Mouse (Mus musculus) hindbrain, embryonic 15.5 days (tissue): ENCODE measurements around the gene Pkd1. TPM values are rescaled to one million over a fixed set of nuclear protein-coding genes. Genes with fewer than 3 reads are reported as not detected.
A peak's percentile ranks its signal among the peaks of the same experiment; 100 is the strongest.

Experiments used
- ATAC-seq: fragments of 200-750 bp; cut with Nextera tagmentation; 2 replicates; pipeline ENCODE4 v1.8.0; 2017; ENCODE audit warnings: low read depth, moderate number of reproducible peaks, moderate TSS enrichment; ENCODE audit not compliant: low FRiP score
- H3K27ac ChIP-seq: fragments of 300-500 bp; sonication (generic); replicated peaks from 2 replicates; pipeline ENCODE4 v1.5.1; 2015; ENCODE audit warnings: mild to moderate bottlenecking, inconsistent platforms
- H3K27me3 ChIP-seq: fragments of 300-500 bp; sonication (generic); 2 replicates; pipeline ENCODE4 v1.6.1; 2015; ENCODE audit warnings: control low read depth, inconsistent platforms
- H3K36me3 ChIP-seq: fragments of 300-500 bp; sonication (generic); 2 replicates; pipeline ENCODE4 v1.6.1; 2015; ENCODE audit warnings: control low read depth, inconsistent platforms
- H3K4me1 ChIP-seq: fragments of 300-500 bp; sonication (generic); replicated peaks from 2 replicates; pipeline ENCODE4 v1.6.1; 2015; ENCODE audit warnings: control low read depth, inconsistent platforms
- H3K4me2 ChIP-seq: fragments of 300-500 bp; sonication (generic); 2 replicates; pipeline ENCODE4 v1.6.1; 2015; ENCODE audit warnings: moderate library complexity, mild to moderate bottlenecking, inconsistent platforms
- H3K4me3 ChIP-seq: fragments of 300-500 bp; sonication (generic); 2 replicates; pipeline ENCODE4 v1.5.1; 2015; ENCODE audit warnings: mild to moderate bottlenecking, inconsistent platforms
- H3K9ac ChIP-seq: fragments of 300-500 bp; sonication (generic); 2 replicates; pipeline ENCODE4 v1.6.1; 2015; ENCODE audit warnings: inconsistent platforms
- H3K9me3 ChIP-seq: fragments of 300-500 bp; sonication (generic); 2 replicates; pipeline ENCODE4 v1.6.1; 2016; ENCODE audit warnings: control low read depth, inconsistent platforms
- WGBS: fragments of 180-500 bp; shearing (Covaris S2); methylation state at CpG from one replicate; pipeline ENCODE4 v1.1.7; 2015; 5-methylcytosine and 5-hydroxymethylcytosine counted together
- polyA plus RNA-seq: library from polyadenylated mRNA; unstranded; fragments of >200 nt; fragmentation: Nextera tagmentation; extraction: Ambion mirVana; gene quantifications from 2 replicates; pipeline ENCODE4 v1.2.1, GENCODE M21; 2015

The Pkd1 gene
- polyA plus RNA-seq, 1 experiment from 2014 or later, result 22.6 TPM

DNA sequence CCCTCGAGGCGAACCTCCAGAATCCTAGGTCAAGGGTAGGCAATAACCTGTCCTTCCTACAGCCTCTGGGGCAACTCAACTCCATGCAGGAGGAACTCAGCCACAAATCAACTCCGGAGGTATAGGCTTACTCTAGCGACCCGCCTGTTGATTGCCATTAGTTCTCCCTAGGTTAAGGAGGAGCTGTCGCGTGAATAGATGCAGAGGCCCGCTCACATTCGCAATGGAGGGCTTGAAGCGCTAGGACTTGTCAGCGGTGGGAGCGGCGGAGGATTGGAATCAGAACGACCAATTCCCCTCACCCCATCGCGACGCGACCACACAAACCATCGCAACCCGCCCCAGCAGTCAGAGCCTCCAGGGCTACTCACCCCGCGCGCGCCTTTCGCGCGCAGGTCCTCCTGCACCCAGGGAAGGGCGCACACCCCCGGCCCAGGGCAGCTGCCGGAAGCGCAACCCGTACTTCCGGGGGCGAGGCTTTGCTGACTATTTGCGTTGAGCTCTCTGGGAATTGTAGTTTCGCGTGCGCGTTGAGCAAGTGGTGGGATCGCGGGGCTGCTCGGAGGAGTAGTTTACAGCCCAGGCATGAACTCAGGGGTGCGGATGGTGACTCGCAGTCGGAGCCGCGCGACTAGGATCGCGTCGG lies 82.7 kb downstream of the Pkd1 start, which contains the start of the genes Tsc2 and Nthl1:
Gene Tsc2 (minus strand): TSS at position 464 of the 646 bp plus-strand sequence.
Gene Nthl1 (plus strand): TSS at position 514 of the 646 bp plus-strand sequence.
- peaks cover 18% of the 10 kb centered on the region for H3K4me1 ChIP-seq
- peak within 1 kb of the TSS; percentile 93 for H3K4me2 ChIP-seq
- H3K9me3 ChIP-seq, result no peaks in the 10 kb centered on the region
- H3K4me3 ChIP-seq, result peak within 1 kb of the TSS; percentile 80
- no peaks in the 10 kb centered on the region for H3K27me3 ChIP-seq
- peak; percentile 92 for ATAC-seq
- H3K9ac ChIP-seq, result peak within 1 kb of the TSS; percentile 61
- H3K36me3 ChIP-seq, result peaks cover 31% of the 10 kb centered on the region
- 2% methylated on average over 51 of the region's 51 CpGs for WGBS
- H3K27ac ChIP-seq, result peak within 1 kb of the TSS; percentile 84

GRCm38 (mm10) chr17:24632813-24633449 lies 83.3 kb downstream of the Pkd1 start:
- H3K4me2 ChIP-seq, result peak overlapping the region; percentile 93

GRCm38 (mm10) chr17:24633831-24634230 lies 84.2 kb downstream of the Pkd1 start:
- H3K9me3 ChIP-seq, result no peaks in the 10 kb centered on the region
- WGBS, result 98% methylated on average over 11 of the region's 11 CpGs
- no peak overlapping the region for H3K9ac ChIP-seq
- no peaks in the 10 kb centered on the region for H3K27me3 ChIP-seq
- peaks cover 18% of the 10 kb centered on the region for H3K36me3 ChIP-seq
- no peak overlapping the region for H3K4me2 ChIP-seq
- H3K4me3 ChIP-seq, result no peak overlapping the region
- H3K4me1 ChIP-seq, result peaks cover 18% of the 10 kb centered on the region
- no peak for ATAC-seq
- H3K27ac ChIP-seq, result no peak overlapping the region

More at GRCm38 (mm10) chr17:24632813-24633449, 83.3 kb downstream of the Pkd1 start:
- Histone ChIP-seq H3K4me3 (peak overlapping the region; percentile 80), H3K36me3 (peaks cover 26% of the 10 kb centered on the region), H3K27ac (peak overlapping the region; percentile 84), H3K27me3 (no peaks in the 10 kb centered on the region), H3K9ac (peak overlapping the region; percentile 61), H3K4me1 (peaks cover 18% of the 10 kb centered on the region), H3K9me3 (no peaks in the 10 kb centered on the region)
- peak; percentile 18; the same call in 1 of the 2 replicates for ATAC-seq
- WGBS, result 12% methylated on average over 22 of the region's 22 CpGs

- H3K4me1 ChIP-seq, result peaks cover 18% of the 10 kb centered on the region
- H3K36me3 ChIP-seq, result peaks cover 12% of the 10 kb centered on the region
- no peaks in the 10 kb centered on the region for H3K9me3 ChIP-seq
- no peak overlapping the region for H3K9ac ChIP-seq
- no peak overlapping the region for H3K4me3 ChIP-seq
- WGBS, result 80% methylated on average over 4 of the region's 4 CpGs
- H3K27me3 ChIP-seq, result no peaks in the 10 kb centered on the region
- no peak overlapping the region for H3K27ac ChIP-seq
- H3K4me2 ChIP-seq, result no peak overlapping the region
- no peak for ATAC-seq
These were observed 85.4 kb downstream of the Pkd1 start for GRCm38 (mm10) chr17:24635024-24635423.

DNA sequence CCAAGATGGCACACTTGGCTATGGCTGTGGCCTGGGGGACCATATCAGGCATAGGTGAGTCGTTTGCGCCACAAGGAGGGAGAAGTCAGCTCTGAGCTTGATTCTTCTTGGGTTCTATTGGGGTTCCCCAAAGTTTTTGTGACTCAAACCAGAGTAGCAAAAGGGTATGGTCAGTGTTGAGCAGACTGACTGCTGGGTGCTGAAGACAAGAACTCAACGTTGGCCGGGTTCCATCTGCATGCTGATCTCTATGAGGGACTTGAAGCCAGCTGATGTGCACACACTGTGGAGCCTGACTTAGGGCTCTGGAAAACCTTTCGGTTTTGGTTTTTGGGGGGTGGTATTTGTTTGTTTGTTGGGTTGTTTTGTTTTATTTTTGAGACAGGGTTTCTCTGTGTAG lies 86.1 kb downstream of the Pkd1 start:
- H3K9ac ChIP-seq, result no peak overlapping the region
- ATAC-seq, result no peak

GRCm38 (mm10) chr17:24636781-24637481 lies 87.3 kb downstream of the Pkd1 start:
- Histone ChIP-seq H3K4me2 (no peak overlapping the region), H3K27me3 (no peaks in the 10 kb centered on the region), H3K4me3 (no peak overlapping the region), H3K36me3 (peaks cover 11% of the 10 kb centered on the region; the same call in 1 of the 2 replicates), H3K9ac (no peak overlapping the region), H3K4me1 (peaks cover 12% of the 10 kb centered on the region), H3K9me3 (no peaks in the 10 kb centered on the region), H3K27ac (no peak overlapping the region)
- 61% methylated on average over 5 of the region's 5 CpGs for WGBS
- ATAC-seq, result no peak

More for the DNA sequence above, 86.1 kb downstream of the Pkd1 start:
- WGBS, result 96% methylated on average over 5 of the region's 5 CpGs
- Histone ChIP-seq H3K4me1 (peaks cover 18% of the 10 kb centered on the region), H3K36me3 (peaks cover 8% of the 10 kb centered on the region), H3K9me3 (no peaks in the 10 kb centered on the region), H3K27ac (no peak overlapping the region), H3K4me3 (no peak overlapping the region), H3K27me3 (no peaks in the 10 kb centered on the region), H3K4me2 (no peak overlapping the region)

- Histone ChIP-seq H3K9ac (no peak overlapping the region), H3K27ac (no peak overlapping the region), H3K4me1 (peaks cover 4% of the 10 kb centered on the region), H3K36me3 (peaks cover 11% of the 10 kb centered on the region; the same call in 1 of the 2 replicates), H3K27me3 (no peaks in the 10 kb centered on the region), H3K4me3 (no peak overlapping the region), H3K4me2 (no peak overlapping the region), H3K9me3 (no peaks in the 10 kb centered on the region)
- WGBS, result 92% methylated on average over 4 of the region's 4 CpGs
- ATAC-seq, result no peak
These were observed 88.6 kb downstream of the Pkd1 start for GRCm38 (mm10) chr17:24638214-24638613.

GRCm38 (mm10) chr17:24638840-24639239 lies 89.2 kb downstream of the Pkd1 start:
- no peak overlapping the region for H3K27ac ChIP-seq
- H3K4me3 ChIP-seq, result no peak overlapping the region
- H3K4me1 ChIP-seq, result no peaks in the 10 kb centered on the region
- H3K36me3 ChIP-seq, result peaks cover 11% of the 10 kb centered on the region; the same call in 1 of the 2 replicates
- 72% methylated on average over 9 of the region's 9 CpGs for WGBS
- ATAC-seq, result peak; percentile 10; the same call in 1 of the 2 replicates
- no peaks in the 10 kb centered on the region for H3K9me3 ChIP-seq
- no peaks in the 10 kb centered on the region for H3K27me3 ChIP-seq
- no peak overlapping the region for H3K9ac ChIP-seq
- no peak overlapping the region for H3K4me2 ChIP-seq

- no peak overlapping the region for H3K4me2 ChIP-seq
- H3K27ac ChIP-seq, result peak overlapping the region; percentile 27; the same call in 1 of the 2 replicates
- no peak overlapping the region for H3K9ac ChIP-seq
- no peak overlapping the region for H3K4me3 ChIP-seq
- no peaks in the 10 kb centered on the region for H3K27me3 ChIP-seq
- H3K36me3 ChIP-seq, result peaks cover 11% of the 10 kb centered on the region; the same call in 1 of the 2 replicates
- no peaks in the 10 kb centered on the region for H3K4me1 ChIP-seq
- H3K9me3 ChIP-seq, result no peaks in the 10 kb centered on the region
- ATAC-seq, result no peak
- 66% methylated on average over 5 of the region's 5 CpGs for WGBS
These were observed 89.9 kb downstream of the Pkd1 start for GRCm38 (mm10) chr17:24639571-24639988.

GRCm38 (mm10) chr17:24640119-24640518 lies 90.5 kb downstream of the Pkd1 start:
- Histone ChIP-seq H3K27me3 (no peaks in the 10 kb centered on the region), H3K36me3 (peaks cover 11% of the 10 kb centered on the region; the same call in 1 of the 2 replicates), H3K4me3 (no peak overlapping the region), H3K9me3 (no peaks in the 10 kb centered on the region), H3K4me1 (no peaks in the 10 kb centered on the region), H3K4me2 (no peak overlapping the region), H3K27ac (peak overlapping the region; percentile 27; the same call in 1 of the 2 replicates), H3K9ac (no peak overlapping the region)
- 90% methylated on average over 7 of the region's 7 CpGs for WGBS
- ATAC-seq, result no peak

DNA sequence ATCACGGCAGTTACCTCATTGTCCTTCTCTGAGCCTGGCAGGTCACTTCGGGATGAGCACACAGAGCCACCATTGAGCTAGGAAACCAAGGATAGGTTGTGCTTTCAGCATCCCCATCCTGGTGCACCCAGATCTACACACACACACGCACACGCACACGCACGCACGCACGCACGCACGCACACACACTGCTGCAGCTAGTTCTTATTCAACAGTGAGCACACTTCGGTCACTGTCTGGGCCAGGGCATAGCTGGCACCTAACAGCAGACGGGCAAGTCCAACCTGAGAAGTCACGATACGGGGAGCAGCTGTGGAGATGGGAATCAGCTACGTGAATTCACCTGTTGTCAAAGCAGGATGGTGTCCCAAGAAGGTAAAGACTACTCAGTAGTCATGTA lies 90.9 kb downstream of the Pkd1 start:
- Histone ChIP-seq H3K36me3 (peaks cover 11% of the 10 kb centered on the region; the same call in 1 of the 2 replicates), H3K9me3 (no peaks in the 10 kb centered on the region), H3K4me1 (no peaks in the 10 kb centered on the region), H3K4me3 (no peak overlapping the region), H3K4me2 (no peak overlapping the region), H3K27me3 (no peaks in the 10 kb centered on the region), H3K9ac (no peak overlapping the region), H3K27ac (no peak overlapping the region)
- 95% methylated on average over 15 of the region's 15 CpGs for WGBS
- ATAC-seq, result no peak

DNA sequence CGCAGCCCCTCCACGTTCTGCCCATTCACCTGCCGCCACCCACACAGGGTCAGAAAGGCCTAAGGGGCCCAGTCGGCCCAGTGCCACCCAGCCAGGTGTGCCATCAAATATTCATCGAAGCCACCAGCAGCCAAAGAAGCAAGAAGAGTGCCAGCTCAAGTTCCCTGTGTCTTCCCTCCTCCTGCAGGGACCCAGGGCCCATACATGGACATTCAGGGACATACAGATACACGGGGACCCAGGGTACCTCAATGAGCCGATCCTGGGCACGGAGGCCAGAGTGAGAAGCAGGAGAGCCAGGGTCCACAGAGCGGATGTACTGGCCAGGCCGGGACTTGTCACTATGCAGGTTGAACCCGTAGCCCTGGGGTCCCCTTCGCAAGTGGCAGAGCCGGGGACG lies 92.3 kb downstream of the Pkd1 start:
- ATAC-seq, result no peak
- Histone ChIP-seq H3K4me3 (no peak overlapping the region), H3K27me3 (no peaks in the 10 kb centered on the region), H3K9ac (no peak overlapping the region), H3K36me3 (peaks cover 11% of the 10 kb centered on the region; the same call in 1 of the 2 replicates), H3K9me3 (no peaks in the 10 kb centered on the region), H3K4me2 (no peak overlapping the region), H3K27ac (no peak overlapping the region), H3K4me1 (no peaks in the 10 kb centered on the region)
- 93% methylated on average over 14 of the region's 14 CpGs for WGBS
